Mouse (Mus musculus): Measurements from ENCODE around the gene Afap1l2.

- TF ChIP-seq CTCF (IDR thresholded peaks at IDR 0.05; ENCODE audit: low read depth) (no peak), EP300 (IDR thresholded peaks at IDR 0.05; ENCODE audit: low read depth) (no peak)
Measured at GRCm38 (mm10) chr19:56913761-56914160, 94.3 kb downstream of the Afap1l2 start.
